Mouse (Mus musculus): ENCODE results near the gene Susd4. TPM values are rescaled to one million over a fixed set of nuclear protein-coding genes. Genes with fewer than 3 reads are reported as not detected.

Gene Susd4
- polyA plus RNA-seq, 1 experiment from 2014 or later: 5.8 TPM

- no peak overlapping the region for H3K9ac ChIP-seq (ENCODE audit: low read length)
- H3K4me2 ChIP-seq (ENCODE audit: low read length): no peak overlapping the region
- H3K36me3 ChIP-seq (ENCODE audit: control insufficient read depth, insufficient read depth, low read length): no peaks in the 10 kb centered on the region
- no peak for ATAC-seq (ENCODE audit: insufficient number of reproducible peaks, insufficient read depth, low FRiP score, low read depth)
- WGBS: 46% methylated on average over 6 of the region's 6 CpGs
- H3K4me1 ChIP-seq (ENCODE audit: control insufficient read depth in 2 of 2, insufficient read depth in 2 of 2, low read length in 2 of 2): peaks cover 8 to 11% of the 10 kb centered on the region in 2 experiments; a peak in 3 of 4 replicates
- H3K9me3 ChIP-seq (ENCODE audit: control insufficient read depth, low read length): peaks cover 20% of the 10 kb centered on the region
- no peak overlapping the region for H3K4me3 ChIP-seq (ENCODE audit: control insufficient read depth in 1 of 2, insufficient read depth in 1 of 2, low read depth in 1 of 2, low read length in 2 of 2)
- H3K27me3 ChIP-seq (ENCODE audit: control insufficient read depth, insufficient read depth, low read length): no peaks in the 10 kb centered on the region
- H3K27ac ChIP-seq (replicated peaks in 1 of 2; ENCODE audit: control insufficient read depth in 1 of 2, insufficient read depth in 1 of 2, low read depth in 2 of 2, low read length in 2 of 2): no peak overlapping the region
Observed at GRCm38 (mm10) chr1:182869114-182869456, 105.4 kb downstream of the Susd4 start.

GRCm38 (mm10) chr1:182878156-182878555 lies 114.5 kb downstream of the Susd4 start:
- no peaks in the 10 kb centered on the region for H3K27me3 ChIP-seq (ENCODE audit: control insufficient read depth, insufficient read depth, low read length)
- 90% methylated on average over 5 of the region's 5 CpGs for WGBS

GRCm38 (mm10) chr1:182878719-182879118 lies 115.1 kb downstream of the Susd4 start:
- H3K27me3 ChIP-seq (ENCODE audit: control insufficient read depth, insufficient read depth, low read length): no peaks in the 10 kb centered on the region
- no peak overlapping the region for H3K4me2 ChIP-seq (ENCODE audit: low read length)
- H3K27ac ChIP-seq (replicated peaks in 1 of 2; ENCODE audit: control insufficient read depth in 1 of 2, insufficient read depth in 1 of 2, low read depth in 2 of 2, low read length in 2 of 2): no peak overlapping the region
- no peak overlapping the region for H3K4me3 ChIP-seq (ENCODE audit: control insufficient read depth in 1 of 2, insufficient read depth in 1 of 2, low read depth in 1 of 2, low read length in 2 of 2)
- H3K9ac ChIP-seq (ENCODE audit: low read length): no peak overlapping the region
- no peaks in the 10 kb centered on the region for H3K9me3 ChIP-seq (ENCODE audit: control insufficient read depth, low read length)
- no peaks in the 10 kb centered on the region for H3K36me3 ChIP-seq (ENCODE audit: control insufficient read depth, insufficient read depth, low read length)
- no peak for ATAC-seq (ENCODE audit: insufficient number of reproducible peaks, insufficient read depth, low FRiP score, low read depth)
- peaks cover 3 to 8% of the 10 kb centered on the region in 2 experiments; a peak in 2 of 4 replicates for H3K4me1 ChIP-seq (ENCODE audit: control insufficient read depth in 2 of 2, insufficient read depth in 2 of 2, low read length in 2 of 2)
- WGBS: 70% methylated on average over 4 of the region's 4 CpGs

More at GRCm38 (mm10) chr1:182878156-182878555, 114.5 kb downstream of the Susd4 start:
- ATAC-seq (ENCODE audit: insufficient number of reproducible peaks, insufficient read depth, low FRiP score, low read depth): no peak
- Histone ChIP-seq H3K4me3 (ENCODE audit: control insufficient read depth in 1 of 2, insufficient read depth in 1 of 2, low read depth in 1 of 2, low read length in 2 of 2) (no peak overlapping the region), H3K4me1 (ENCODE audit: control insufficient read depth in 2 of 2, insufficient read depth in 2 of 2, low read length in 2 of 2) (peaks cover 3 to 8% of the 10 kb centered on the region in 2 experiments; a peak in 2 of 4 replicates), H3K9ac (ENCODE audit: low read length) (no peak overlapping the region), H3K27ac (replicated peaks in 1 of 2; ENCODE audit: control insufficient read depth in 1 of 2, insufficient read depth in 1 of 2, low read depth in 2 of 2, low read length in 2 of 2) (no peak overlapping the region), H3K36me3 (ENCODE audit: control insufficient read depth, insufficient read depth, low read length) (no peaks in the 10 kb centered on the region), H3K9me3 (ENCODE audit: control insufficient read depth, low read length) (0 out of 2 replicates have a peak, but pooled peaks cover 5% of the 10 kb centered on the region), H3K4me2 (ENCODE audit: low read length) (no peak overlapping the region)

GRCm38 (mm10) chr1:182881246-182881645 lies 117.6 kb downstream of the Susd4 start:
- Histone ChIP-seq H3K36me3 (ENCODE audit: control insufficient read depth, insufficient read depth, low read length) (no peaks in the 10 kb centered on the region), H3K9me3 (ENCODE audit: control insufficient read depth, low read length) (no peaks in the 10 kb centered on the region), H3K4me3 (ENCODE audit: control insufficient read depth in 1 of 2, insufficient read depth in 1 of 2, low read depth in 1 of 2, low read length in 2 of 2) (no peak overlapping the region), H3K9ac (ENCODE audit: low read length) (no peak overlapping the region), H3K4me2 (ENCODE audit: low read length) (no peak overlapping the region), H3K27me3 (ENCODE audit: control insufficient read depth, insufficient read depth, low read length) (no peaks in the 10 kb centered on the region), H3K27ac (replicated peaks in 1 of 2; ENCODE audit: control insufficient read depth in 1 of 2, insufficient read depth in 1 of 2, low read depth in 2 of 2, low read length in 2 of 2) (no peak overlapping the region), H3K4me1 (ENCODE audit: control insufficient read depth in 2 of 2, insufficient read depth in 2 of 2, low read length in 2 of 2) (peaks cover 3 to 8% of the 10 kb centered on the region in 2 experiments; a peak in 2 of 4 replicates)
- 65% methylated on average over 8 of the region's 8 CpGs for WGBS
- no peak for ATAC-seq (ENCODE audit: insufficient number of reproducible peaks, insufficient read depth, low FRiP score, low read depth)

- no peaks in the 10 kb centered on the region for H3K27me3 ChIP-seq (ENCODE audit: control insufficient read depth, insufficient read depth, low read length)
- H3K27ac ChIP-seq (replicated peaks in 1 of 2; ENCODE audit: control insufficient read depth in 1 of 2, insufficient read depth in 1 of 2, low read depth in 2 of 2, low read length in 2 of 2): no peak overlapping the region
- H3K36me3 ChIP-seq (ENCODE audit: control insufficient read depth, insufficient read depth, low read length): no peaks in the 10 kb centered on the region
- no peak overlapping the region for H3K4me2 ChIP-seq (ENCODE audit: low read length)
- WGBS: 63% methylated on average over 2 of the region's 2 CpGs
- H3K4me1 ChIP-seq (ENCODE audit: control insufficient read depth in 2 of 2, insufficient read depth in 2 of 2, low read length in 2 of 2): peaks cover 3 to 8% of the 10 kb centered on the region in 2 experiments; a peak in 2 of 4 replicates
- no peak for ATAC-seq (ENCODE audit: insufficient number of reproducible peaks, insufficient read depth, low FRiP score, low read depth)
- H3K4me3 ChIP-seq (ENCODE audit: control insufficient read depth in 1 of 2, insufficient read depth in 1 of 2, low read depth in 1 of 2, low read length in 2 of 2): no peak overlapping the region
- H3K9ac ChIP-seq (ENCODE audit: low read length): no peak overlapping the region
- H3K9me3 ChIP-seq (ENCODE audit: control insufficient read depth, low read length): no peaks in the 10 kb centered on the region
Observed at GRCm38 (mm10) chr1:182882611-182883010, 119.0 kb downstream of the Susd4 start.

- H3K36me3 ChIP-seq (ENCODE audit: control insufficient read depth, insufficient read depth, low read length): no peaks in the 10 kb centered on the region
- H3K27ac ChIP-seq (replicated peaks in 1 of 2; ENCODE audit: control insufficient read depth in 1 of 2, insufficient read depth in 1 of 2, low read depth in 2 of 2, low read length in 2 of 2): no peak overlapping the region
- H3K4me3 ChIP-seq (ENCODE audit: control insufficient read depth in 1 of 2, insufficient read depth in 1 of 2, low read depth in 1 of 2, low read length in 2 of 2): no peak overlapping the region
- H3K4me2 ChIP-seq (ENCODE audit: low read length): no peak overlapping the region
- no peaks in the 10 kb centered on the region for H3K4me1 ChIP-seq (ENCODE audit: control insufficient read depth in 2 of 2, insufficient read depth in 2 of 2, low read length in 2 of 2)
- no peak for ATAC-seq (ENCODE audit: insufficient number of reproducible peaks, insufficient read depth, low FRiP score, low read depth)
- H3K9ac ChIP-seq (ENCODE audit: low read length): no peak overlapping the region
- whole genome bisulfite sequencing: 58% methylated on average over 9 of the region's 9 CpGs
- H3K27me3 ChIP-seq (ENCODE audit: control insufficient read depth, insufficient read depth, low read length): no peaks in the 10 kb centered on the region
- no peaks in the 10 kb centered on the region for H3K9me3 ChIP-seq (ENCODE audit: control insufficient read depth, low read length)
Observed at GRCm38 (mm10) chr1:182895698-182896097, 132.0 kb downstream of the Susd4 start.

GRCm38 (mm10) chr1:182897071-182897470 lies 133.4 kb downstream of the Susd4 start:
- H3K4me3 ChIP-seq (ENCODE audit: control insufficient read depth in 1 of 2, insufficient read depth in 1 of 2, low read depth in 1 of 2, low read length in 2 of 2): no peak overlapping the region
- no peak overlapping the region for H3K4me2 ChIP-seq (ENCODE audit: low read length)
- H3K27ac ChIP-seq (replicated peaks in 1 of 2; ENCODE audit: control insufficient read depth in 1 of 2, insufficient read depth in 1 of 2, low read depth in 2 of 2, low read length in 2 of 2): no peak overlapping the region
- no peak for ATAC-seq (ENCODE audit: insufficient number of reproducible peaks, insufficient read depth, low FRiP score, low read depth)
- no peaks in the 10 kb centered on the region for H3K36me3 ChIP-seq (ENCODE audit: control insufficient read depth, insufficient read depth, low read length)
- H3K27me3 ChIP-seq (ENCODE audit: control insufficient read depth, insufficient read depth, low read length): no peaks in the 10 kb centered on the region
- no peak overlapping the region for H3K9ac ChIP-seq (ENCODE audit: low read length)
- no peaks in the 10 kb centered on the region for H3K9me3 ChIP-seq (ENCODE audit: control insufficient read depth, low read length)
- 43% methylated on average over 6 of the region's 6 CpGs for WGBS
- H3K4me1 ChIP-seq (ENCODE audit: control insufficient read depth in 2 of 2, insufficient read depth in 2 of 2, low read length in 2 of 2): no peaks in the 10 kb centered on the region

- Histone ChIP-seq H3K27ac (replicated peaks in 1 of 2; ENCODE audit: control insufficient read depth in 1 of 2, insufficient read depth in 1 of 2, low read depth in 2 of 2, low read length in 2 of 2) (no peak overlapping the region), H3K27me3 (ENCODE audit: control insufficient read depth, insufficient read depth, low read length) (no peaks in the 10 kb centered on the region), H3K9ac (ENCODE audit: low read length) (no peak overlapping the region), H3K4me1 (ENCODE audit: control insufficient read depth in 2 of 2, insufficient read depth in 2 of 2, low read length in 2 of 2) (no peaks in the 10 kb centered on the region), H3K4me2 (ENCODE audit: low read length) (no peak overlapping the region), H3K4me3 (ENCODE audit: control insufficient read depth in 1 of 2, insufficient read depth in 1 of 2, low read depth in 1 of 2, low read length in 2 of 2) (no peak overlapping the region), H3K9me3 (ENCODE audit: control insufficient read depth, low read length) (no peaks in the 10 kb centered on the region), H3K36me3 (ENCODE audit: control insufficient read depth, insufficient read depth, low read length) (no peaks in the 10 kb centered on the region)
- no peak for ATAC-seq (ENCODE audit: insufficient number of reproducible peaks, insufficient read depth, low FRiP score, low read depth)
- 74% methylated on average over 12 of the region's 12 CpGs for WGBS
Observed at GRCm38 (mm10) chr1:182897506-182898138, 134.0 kb downstream of the Susd4 start.

Data from heart, embryonic 14.5 days (tissue).